Mouse (Mus musculus) heart, adult 2 months (tissue): ENCODE measurements around the gene Klk7. TPM values are rescaled to one million over a fixed set of nuclear protein-coding genes. Genes with fewer than 3 reads are reported as not detected.

Source experiments
- DNase-seq, 2 experiments: peaks; one replicate each; pipeline ENCODE4 v3.0.0; 2021
- H3K27ac ChIP-seq: fragments of 200-600 bp; 2 replicates; pipeline ENCODE4 v1.8.1; 2022
- H3K27me3 ChIP-seq: fragments of 200-500 bp; 2 replicates; pipeline ENCODE4 v1.6.1; 2012; ENCODE audit warnings: mild to moderate bottlenecking, low read length, inconsistent platforms, mixed read lengths; ENCODE audit not compliant: control insufficient read depth, insufficient read depth
- H3K36me3 ChIP-seq: fragments of 200-500 bp; 2 replicates; pipeline ENCODE4 v1.6.1; 2012; ENCODE audit warnings: low read length, inconsistent platforms; ENCODE audit not compliant: control insufficient read depth, insufficient read depth
- H3K4me1 ChIP-seq: fragments of 200-500 bp; 2 replicates; pipeline ENCODE4 v1.6.1; 2011; ENCODE audit warnings: low read length; ENCODE audit not compliant: control insufficient read depth, insufficient read depth
- H3K4me3 ChIP-seq: fragments of 200-600 bp; 2 replicates; pipeline ENCODE4 v1.8.1; 2022
- H3K79me2 ChIP-seq: fragments of 200-500 bp; replicated peaks from 2 replicates; pipeline ENCODE4 v1.6.1; 2012; ENCODE audit warnings: mild to moderate bottlenecking, inconsistent platforms, low read length, moderate library complexity, mixed read lengths; ENCODE audit not compliant: control insufficient read depth, insufficient read depth
- H3K9ac ChIP-seq: fragments of 200-500 bp; 2 replicates; pipeline ENCODE4 v1.6.1; 2012; ENCODE audit warnings: low read depth, mild to moderate bottlenecking, control low read depth, inconsistent platforms, low read length, mixed read lengths
- CTCF ChIP-seq: fragments of 200-600 bp; IDR thresholded peaks from 2 replicates; pipeline ENCODE4 v1.8.1; 2022; ENCODE audit warnings: antibody characterized with exemption, mild to moderate bottlenecking, moderate library complexity
- EP300 ChIP-seq: fragments of 200-500 bp; IDR thresholded peaks from 2 replicates; pipeline ENCODE4 v1.6.1; 2011; ENCODE audit warnings: low read depth, low read length, control low read depth; ENCODE audit not compliant: insufficient read depth
- POLR2A ChIP-seq: fragments of 200-500 bp; IDR thresholded peaks from 2 replicates; pipeline ENCODE4 v1.6.1; 2011; ENCODE audit warnings: mild to moderate bottlenecking, low read depth, low read length, control low read depth; ENCODE audit not compliant: insufficient read depth
- WGBS: fragments of 180-500 bp; shearing (Covaris S2); methylation state at CpG from one replicate; pipeline ENCODE4 v1.1.7; 2018; 5-methylcytosine and 5-hydroxymethylcytosine counted together
- intact Hi-C: fragments of 180-260 bp; cut with DNase I; formaldehyde crosslinking; loops from one replicate; pipeline ENCODE4 v1.15.1; 2025
- polyA plus RNA-seq: library from polyadenylated mRNA; depleted of rRNA; stranded (reverse); fragments of >200 nt; gene quantifications from 2 replicates; pipeline ENCODE4 v1.2.3, GENCODE M21; 2012
- total RNA-seq, 2 experiments: library from RNA; stranded (reverse); gene quantifications; 2 replicates each; pipeline ENCODE4 v1.2.3; 2021

Klk7 gene
- total and polyA plus RNA-seq, 3 experiments, result 0.08 TPM; not detected in 2

GRCm38 (mm10) chr7:43778176-43778970 is 32.7 kb upstream of the Klk7 start:
- DNase-seq, result peak in 1 of 2 experiments; percentile 0
- H3K27me3 ChIP-seq, result no peaks in the 10 kb centered on the region
- intact Hi-C loops, result no loop called here

DNA sequence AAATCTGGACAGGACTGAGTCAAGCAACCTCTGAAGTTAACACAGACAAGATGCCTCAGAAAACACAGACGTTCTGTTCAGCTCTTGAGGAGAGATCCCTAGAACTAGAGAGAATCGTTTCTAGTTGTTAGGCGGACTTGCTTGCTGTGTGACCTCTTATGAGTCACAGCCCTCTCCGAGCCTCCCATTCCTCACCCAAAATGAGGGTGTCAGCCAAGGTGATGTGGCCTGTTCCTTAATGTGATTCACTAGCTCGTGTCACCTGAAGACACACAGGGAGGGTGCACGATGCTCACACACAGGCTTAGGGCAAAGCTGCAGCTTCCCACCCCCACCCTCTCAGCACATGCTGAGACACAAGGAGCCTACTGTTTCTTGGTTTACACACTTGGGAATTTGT is 30.9 kb upstream of the Klk7 start:
- Histone ChIP-seq H3K79me2 (no peaks in the 10 kb centered on the region), H3K27ac (no peak overlapping the region), H3K27me3 (no peaks in the 10 kb centered on the region), H3K4me1 (0 out of 2 replicates have a peak, but pooled peaks cover 2% of the 10 kb centered on the region), H3K36me3 (no peaks in the 10 kb centered on the region), H3K9ac (no peak overlapping the region), H3K4me3 (no peak overlapping the region)
- TF ChIP-seq CTCF, result no peak
- no peak for TF ChIP-seq EP300
- TF ChIP-seq POLR2A, result no peak
- intact Hi-C loops, result loop anchor here (10.0 kb wide), 1 partner anchor 205 kb away; the partner anchor contains the start of gene Zfp719
- DNase-seq, result no peak
- WGBS, result 49% methylated on average over 6 of the region's 6 CpGs

More at GRCm38 (mm10) chr7:43778176-43778970, 32.7 kb upstream of the Klk7 start:
- H3K27ac ChIP-seq, result no peak overlapping the region
- H3K79me2 ChIP-seq, result no peaks in the 10 kb centered on the region
- 0 out of 2 replicates have a peak, but pooled peaks cover 2% of the 10 kb centered on the region for H3K4me1 ChIP-seq
- 92% methylated on average over 10 of the region's 10 CpGs for WGBS
- TF ChIP-seq EP300 (no peak), POLR2A (no peak), CTCF (no peak)
- H3K4me3 ChIP-seq, result no peak overlapping the region
- no peaks in the 10 kb centered on the region for H3K36me3 ChIP-seq
- no peak overlapping the region for H3K9ac ChIP-seq

- intact Hi-C loops, result loop anchor here (10.0 kb wide), 1 partner anchor 206 kb away; the partner anchor contains the start of gene Zfp719
- 0 out of 2 replicates have a peak, but pooled peaks cover 2% of the 10 kb centered on the region for H3K4me1 ChIP-seq
- no peak within 1 kb of the TSS for H3K4me3 ChIP-seq
- WGBS, result 32% methylated on average over 5 of the region's 5 CpGs
- no peak within 1 kb of the TSS for H3K27ac ChIP-seq
- no peaks in the 10 kb centered on the region for H3K36me3 ChIP-seq
- no peaks in the 10 kb centered on the region for H3K27me3 ChIP-seq
- no peaks in the 10 kb centered on the region for H3K79me2 ChIP-seq
- TF ChIP-seq CTCF (no peak), EP300 (no peak), POLR2A (no peak)
- no peak for DNase-seq
- H3K9ac ChIP-seq, result no peak within 1 kb of the TSS
Observed at GRCm38 (mm10) chr7:43780746-43781145, 30.3 kb upstream of the Klk7 start, which contains the start of gene Klk10. TSS of gene Klk10 (plus strand) at chr7:43781035.

GRCm38 (mm10) chr7:43781541-43781940 is 29.6 kb upstream of the Klk7 start:
- no peaks in the 10 kb centered on the region for H3K36me3 ChIP-seq
- TF ChIP-seq CTCF, result no peak
- no peak for TF ChIP-seq EP300
- no peak for TF ChIP-seq POLR2A
- no peak overlapping the region for H3K4me3 ChIP-seq
- H3K4me1 ChIP-seq, result 0 out of 2 replicates have a peak, but pooled peaks cover 2% of the 10 kb centered on the region
- WGBS, result 84% methylated on average over 11 of the region's 11 CpGs
- no peak overlapping the region for H3K27ac ChIP-seq
- H3K9ac ChIP-seq, result no peak overlapping the region
- intact Hi-C loops, result loop anchor here (10.0 kb wide), 1 partner anchor 207 kb away; the partner anchor contains the start of gene Zfp719
- no peaks in the 10 kb centered on the region for H3K79me2 ChIP-seq
- H3K27me3 ChIP-seq, result no peaks in the 10 kb centered on the region
- no peak for DNase-seq

- peak; percentile 76 to 84 for DNase-seq
- Histone ChIP-seq H3K27me3 (no peaks in the 10 kb centered on the region), H3K9ac (peak overlapping the region; percentile 23), H3K36me3 (no peaks in the 10 kb centered on the region), H3K79me2 (no peaks in the 10 kb centered on the region), H3K27ac (no peak overlapping the region), H3K4me3 (peak overlapping the region; percentile 39; the same call in 1 of the 2 replicates), H3K4me1 (0 out of 2 replicates have a peak, but pooled peaks cover 2% of the 10 kb centered on the region)
- no peak for TF ChIP-seq POLR2A
- peak; percentile 79 for TF ChIP-seq CTCF
- no peak for TF ChIP-seq EP300
- intact Hi-C loops, result loop anchor here (2.0 to 10.0 kb wide), 3 partner anchors 102 to 208 kb away; partner anchors contain the start of gene Zfp719
- 9% methylated on average over 36 of the region's 36 CpGs for WGBS
Observed at GRCm38 (mm10) chr7:43782275-43783265, 28.5 kb upstream of the Klk7 start.
